Mouse (Mus musculus): ENCODE measurements around the gene Pnmt.

DNA sequence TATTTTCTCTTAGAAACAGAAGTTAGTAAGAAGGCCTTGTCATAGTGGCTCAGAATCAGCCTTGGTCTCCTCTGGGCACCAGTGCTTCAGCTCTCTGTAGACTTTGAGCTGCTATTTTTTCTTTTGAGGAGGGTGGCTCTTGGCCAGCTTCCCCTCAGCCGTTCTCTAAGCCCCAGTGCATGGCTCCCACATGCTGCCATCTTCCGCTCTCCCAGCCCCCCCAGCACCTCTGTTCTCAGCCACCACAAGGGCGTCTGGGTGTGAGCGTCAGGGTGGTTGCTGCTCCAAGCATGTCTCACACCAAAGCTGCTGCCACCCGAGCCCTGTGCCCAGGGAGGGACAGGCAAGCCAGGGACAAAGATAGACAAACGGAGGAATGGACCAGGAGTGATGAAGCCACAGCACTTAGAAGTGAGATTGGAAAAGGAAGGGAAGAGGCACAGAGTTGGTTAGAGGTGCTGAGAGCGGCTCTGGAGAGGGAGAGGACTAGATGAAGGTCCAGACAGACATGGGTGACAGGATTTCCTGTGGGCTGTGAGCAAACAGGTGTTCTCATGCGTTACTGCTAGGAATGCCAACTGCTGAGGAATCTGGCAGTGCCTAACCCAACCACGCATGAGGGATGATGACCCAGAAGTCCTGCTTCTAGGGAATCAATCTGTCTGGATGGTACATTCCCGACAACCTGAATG lies 18.9 kb upstream of the Pnmt start:
- TF ChIP-seq CTCF (IDR thresholded peaks at IDR 0.05 in 2 of 3, conservative IDR thresholded peaks at IDR 0.05 in 1 of 3; ENCODE audit: control insufficient read depth in 1 of 3, insufficient read depth in 1 of 3, low read depth in 2 of 3, low read length in 3 of 3, poor library complexity in 1 of 3, severe bottlenecking in 1 of 3), result no peak
- no peak for TF ChIP-seq POLR2AphosphoS2 (IDR thresholded peaks at IDR 0.05; ENCODE audit: low read length)
- TF ChIP-seq RCOR1 (IDR thresholded peaks at IDR 0.05; ENCODE audit: low read depth, low read length), result no peak
- no peak for TF ChIP-seq GABPA (IDR thresholded peaks at IDR 0.05; ENCODE audit: low read depth, low read length)

All from MEL (cell line).